Mouse (Mus musculus): Measurements from ENCODE around the gene Nfatc3. TPM values are rescaled to one million over a fixed set of nuclear protein-coding genes. Genes with fewer than 3 reads are reported as not detected.

The Nfatc3 gene
- polyA plus RNA-seq, 1 experiment, result 31.9 TPM

DNA sequence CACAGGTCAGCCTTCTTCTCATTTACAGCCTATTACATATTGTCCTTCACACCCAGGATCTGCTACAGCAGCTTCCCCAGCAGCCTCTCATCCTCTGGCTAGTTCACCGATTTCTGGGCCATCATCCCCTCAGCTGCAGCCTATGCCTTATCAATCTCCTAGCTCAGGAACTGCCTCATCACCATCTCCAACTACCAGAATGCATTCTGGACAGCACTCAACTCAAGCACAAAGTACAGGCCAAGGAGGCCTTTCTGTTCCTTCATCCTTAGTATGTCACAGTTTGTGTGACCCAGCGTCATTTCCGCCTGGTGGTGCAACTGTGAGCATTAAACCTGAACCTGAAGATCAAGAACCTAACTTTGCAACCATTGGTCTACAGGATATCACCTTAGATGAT is 50.1 kb downstream of the Nfatc3 start:
- TF ChIP-seq CTCF (IDR thresholded peaks at IDR 0.05; ENCODE audit: low read depth, low read length) (no peak), POLR2A (IDR thresholded peaks at IDR 0.05; ENCODE audit: borderline replicate concordance, low read depth, low read length) (no peak)
- Histone ChIP-seq H3K4me3 (ENCODE audit: insufficient read depth, low read length) (no peak overlapping the region), H3K27ac (ENCODE audit: insufficient read depth, low read depth, low read length) (no peak overlapping the region), H3K4me1 (ENCODE audit: control insufficient read depth, insufficient read depth, low read length) (peaks cover 11% of the 10 kb centered on the region)

GRCm38 (mm10) chr8:106112041-106112440 is 53.4 kb downstream of the Nfatc3 start:
- no peak overlapping the region for H3K27ac ChIP-seq (ENCODE audit: insufficient read depth, low read depth, low read length)
- no peak overlapping the region for H3K4me3 ChIP-seq (ENCODE audit: insufficient read depth, low read length)
- H3K4me1 ChIP-seq (ENCODE audit: control insufficient read depth, insufficient read depth, low read length), result no peaks in the 10 kb centered on the region
- no peak for TF ChIP-seq POLR2A (IDR thresholded peaks at IDR 0.05; ENCODE audit: borderline replicate concordance, low read depth, low read length)
- no peak for TF ChIP-seq CTCF (IDR thresholded peaks at IDR 0.05; ENCODE audit: low read depth, low read length)

DNA sequence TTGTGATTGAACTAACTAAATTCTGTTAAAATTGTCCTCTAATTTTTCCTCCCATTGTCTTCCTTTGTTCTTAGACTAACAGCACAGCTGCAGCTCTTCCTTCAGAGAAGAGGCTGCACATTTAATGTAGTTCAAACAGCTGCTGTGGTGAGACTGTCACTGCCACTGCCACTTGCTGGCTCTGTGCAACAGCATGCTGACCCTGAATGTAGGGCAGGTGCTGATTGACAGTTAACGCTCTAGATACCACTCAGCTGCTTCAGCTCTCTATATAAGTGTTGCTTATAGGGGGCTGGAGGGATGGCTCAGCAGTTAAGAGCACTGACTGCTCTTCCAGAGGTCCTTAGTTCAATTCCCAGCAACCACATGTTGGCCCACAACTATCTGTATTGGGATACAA is 53.9 kb downstream of the Nfatc3 start:
- Histone ChIP-seq H3K4me1 (ENCODE audit: control insufficient read depth, insufficient read depth, low read length) (no peaks in the 10 kb centered on the region), H3K4me3 (ENCODE audit: insufficient read depth, low read length) (no peak overlapping the region), H3K27ac (ENCODE audit: insufficient read depth, low read depth, low read length) (no peak overlapping the region)
- TF ChIP-seq POLR2A (IDR thresholded peaks at IDR 0.05; ENCODE audit: borderline replicate concordance, low read depth, low read length), result no peak
- TF ChIP-seq CTCF (IDR thresholded peaks at IDR 0.05; ENCODE audit: low read depth, low read length), result no peak

- Histone ChIP-seq H3K4me3 (ENCODE audit: insufficient read depth, low read length) (no peak overlapping the region), H3K4me1 (ENCODE audit: control insufficient read depth, insufficient read depth, low read length) (no peaks in the 10 kb centered on the region), H3K27ac (ENCODE audit: insufficient read depth, low read depth, low read length) (no peak overlapping the region)
- TF ChIP-seq CTCF (IDR thresholded peaks at IDR 0.05; ENCODE audit: low read depth, low read length) (no peak), POLR2A (IDR thresholded peaks at IDR 0.05; ENCODE audit: borderline replicate concordance, low read depth, low read length) (no peak)
Observed at GRCm38 (mm10) chr8:106115897-106116296, 57.3 kb downstream of the Nfatc3 start.

DNA sequence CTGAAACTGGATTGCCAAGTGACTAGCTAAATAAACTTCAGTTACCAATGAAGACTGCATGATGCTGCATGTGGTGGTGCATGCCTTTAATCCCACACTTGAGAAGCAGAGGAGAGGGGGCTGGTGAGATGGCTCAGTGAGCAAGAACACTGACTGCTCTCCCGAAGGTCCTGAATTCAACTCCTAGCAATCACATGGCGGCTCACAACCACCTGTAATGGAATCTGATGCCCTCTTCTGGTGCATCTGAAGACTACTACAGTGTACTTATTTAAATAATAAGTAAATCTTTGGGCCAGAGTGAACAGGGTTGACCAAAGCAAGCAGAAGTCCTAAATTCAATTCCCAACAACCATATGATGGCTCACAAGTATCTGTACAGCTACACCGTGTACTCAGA is 64.8 kb downstream of the Nfatc3 start:
- TF ChIP-seq CTCF (IDR thresholded peaks at IDR 0.05; ENCODE audit: low read depth, low read length), result no peak
- TF ChIP-seq POLR2A (IDR thresholded peaks at IDR 0.05; ENCODE audit: borderline replicate concordance, low read depth, low read length), result no peak
- Histone ChIP-seq H3K27ac (ENCODE audit: insufficient read depth, low read depth, low read length) (no peak overlapping the region), H3K4me1 (ENCODE audit: control insufficient read depth, insufficient read depth, low read length) (peaks cover 10% of the 10 kb centered on the region), H3K4me3 (ENCODE audit: insufficient read depth, low read length) (no peak overlapping the region)

- TF ChIP-seq CTCF (IDR thresholded peaks at IDR 0.05; ENCODE audit: low read depth, low read length) (no peak), POLR2A (IDR thresholded peaks at IDR 0.05; ENCODE audit: borderline replicate concordance, low read depth, low read length) (no peak)
- H3K4me1 ChIP-seq (ENCODE audit: control insufficient read depth, insufficient read depth, low read length), result peaks cover 10% of the 10 kb centered on the region
Observed at GRCm38 (mm10) chr8:106126055-106126454, 67.4 kb downstream of the Nfatc3 start.

GRCm38 (mm10) chr8:106127054-106127453 is 68.4 kb downstream of the Nfatc3 start:
- H3K4me3 ChIP-seq (ENCODE audit: insufficient read depth, low read length), result no peak overlapping the region
- H3K27ac ChIP-seq (ENCODE audit: insufficient read depth, low read depth, low read length), result no peak overlapping the region
- H3K4me1 ChIP-seq (ENCODE audit: control insufficient read depth, insufficient read depth, low read length), result peaks cover 10% of the 10 kb centered on the region
- no peak for TF ChIP-seq POLR2A (IDR thresholded peaks at IDR 0.05; ENCODE audit: borderline replicate concordance, low read depth, low read length)
- no peak for TF ChIP-seq CTCF (IDR thresholded peaks at IDR 0.05; ENCODE audit: low read depth, low read length)

More at GRCm38 (mm10) chr8:106126055-106126454, 67.4 kb downstream of the Nfatc3 start:
- no peak overlapping the region for H3K4me3 ChIP-seq (ENCODE audit: insufficient read depth, low read length)
- no peak overlapping the region for H3K27ac ChIP-seq (ENCODE audit: insufficient read depth, low read depth, low read length)

GRCm38 (mm10) chr8:106127882-106128410 is 69.3 kb downstream of the Nfatc3 start:
- Histone ChIP-seq H3K4me1 (ENCODE audit: control insufficient read depth, insufficient read depth, low read length) (peaks cover 10% of the 10 kb centered on the region), H3K4me3 (ENCODE audit: insufficient read depth, low read length) (no peak overlapping the region), H3K27ac (ENCODE audit: insufficient read depth, low read depth, low read length) (no peak overlapping the region)
- TF ChIP-seq CTCF (IDR thresholded peaks at IDR 0.05; ENCODE audit: low read depth, low read length) (no peak), POLR2A (IDR thresholded peaks at IDR 0.05; ENCODE audit: borderline replicate concordance, low read depth, low read length) (no peak)

GRCm38 (mm10) chr8:106129232-106129930 is 70.7 kb downstream of the Nfatc3 start:
- TF ChIP-seq CTCF (IDR thresholded peaks at IDR 0.05; ENCODE audit: low read depth, low read length) (no peak), POLR2A (IDR thresholded peaks at IDR 0.05; ENCODE audit: borderline replicate concordance, low read depth, low read length) (no peak)
- no peak overlapping the region for H3K4me3 ChIP-seq (ENCODE audit: insufficient read depth, low read length)
- H3K27ac ChIP-seq (ENCODE audit: insufficient read depth, low read depth, low read length), result no peak overlapping the region
- peaks cover 9% of the 10 kb centered on the region for H3K4me1 ChIP-seq (ENCODE audit: control insufficient read depth, insufficient read depth, low read length)

GRCm38 (mm10) chr8:106129997-106130396 is 71.4 kb downstream of the Nfatc3 start:
- H3K27ac ChIP-seq (ENCODE audit: insufficient read depth, low read depth, low read length), result no peak overlapping the region
- no peak overlapping the region for H3K4me3 ChIP-seq (ENCODE audit: insufficient read depth, low read length)
- H3K4me1 ChIP-seq (ENCODE audit: control insufficient read depth, insufficient read depth, low read length), result peaks cover 9% of the 10 kb centered on the region
- TF ChIP-seq CTCF (IDR thresholded peaks at IDR 0.05; ENCODE audit: low read depth, low read length) (no peak), POLR2A (IDR thresholded peaks at IDR 0.05; ENCODE audit: borderline replicate concordance, low read depth, low read length) (no peak)

Measured in bone marrow macrophage, adult 2 months (primary cell).